Mouse (Mus musculus) frontal cortex, adult (tissue): Measurements from ENCODE around the gene Drg2.

Experiments
- ATAC-seq: cut with Nextera tagmentation; 2 replicates; pipeline ENCODE4 v1.9.2; 2017; ENCODE audit warnings: mild to moderate bottlenecking, moderate library complexity, mixed read lengths; ENCODE audit not compliant: low TSS enrichment

Drg2 gene

DNA sequence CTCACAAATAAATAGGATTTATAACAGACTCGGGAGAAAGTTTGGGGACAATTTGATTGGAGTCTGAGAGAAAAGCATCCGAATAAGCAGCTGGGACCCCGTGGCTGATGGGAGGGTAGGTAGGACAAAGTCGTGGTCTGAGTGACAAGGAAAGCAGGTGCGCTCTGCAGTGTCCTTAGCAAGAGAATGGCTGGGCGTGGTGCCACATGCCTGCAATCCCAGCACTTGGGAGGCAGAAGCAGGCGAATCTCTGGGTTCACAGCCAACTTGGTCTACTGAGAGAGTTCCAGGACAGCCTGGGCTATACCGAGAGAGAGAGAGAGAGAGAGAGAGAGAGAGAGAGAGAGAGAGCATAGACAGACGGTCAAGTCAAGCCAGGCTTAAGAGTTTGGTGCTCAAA lies 16.4 kb downstream of the Drg2 start:
- no peak for ATAC-seq

DNA sequence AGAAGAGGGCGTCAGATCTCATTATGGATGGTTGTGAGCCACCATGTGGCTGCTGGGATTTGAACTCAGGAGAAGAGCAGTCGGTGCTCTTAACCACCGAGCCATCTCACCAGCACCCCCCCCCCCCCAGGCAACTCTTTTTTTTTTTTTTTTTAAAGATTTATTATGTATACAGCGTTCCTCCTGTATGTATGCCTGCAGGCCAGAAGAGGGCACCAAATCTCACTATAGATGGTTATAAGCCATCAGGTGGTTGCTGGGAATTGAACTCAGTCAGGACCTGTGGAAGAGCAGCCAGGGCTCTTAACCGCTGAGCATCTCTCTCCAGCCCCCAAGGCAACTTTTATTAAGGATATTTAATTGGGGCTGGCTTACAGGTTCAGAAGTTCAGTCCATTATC lies 20.1 kb downstream of the Drg2 start:
- no peak for ATAC-seq

DNA sequence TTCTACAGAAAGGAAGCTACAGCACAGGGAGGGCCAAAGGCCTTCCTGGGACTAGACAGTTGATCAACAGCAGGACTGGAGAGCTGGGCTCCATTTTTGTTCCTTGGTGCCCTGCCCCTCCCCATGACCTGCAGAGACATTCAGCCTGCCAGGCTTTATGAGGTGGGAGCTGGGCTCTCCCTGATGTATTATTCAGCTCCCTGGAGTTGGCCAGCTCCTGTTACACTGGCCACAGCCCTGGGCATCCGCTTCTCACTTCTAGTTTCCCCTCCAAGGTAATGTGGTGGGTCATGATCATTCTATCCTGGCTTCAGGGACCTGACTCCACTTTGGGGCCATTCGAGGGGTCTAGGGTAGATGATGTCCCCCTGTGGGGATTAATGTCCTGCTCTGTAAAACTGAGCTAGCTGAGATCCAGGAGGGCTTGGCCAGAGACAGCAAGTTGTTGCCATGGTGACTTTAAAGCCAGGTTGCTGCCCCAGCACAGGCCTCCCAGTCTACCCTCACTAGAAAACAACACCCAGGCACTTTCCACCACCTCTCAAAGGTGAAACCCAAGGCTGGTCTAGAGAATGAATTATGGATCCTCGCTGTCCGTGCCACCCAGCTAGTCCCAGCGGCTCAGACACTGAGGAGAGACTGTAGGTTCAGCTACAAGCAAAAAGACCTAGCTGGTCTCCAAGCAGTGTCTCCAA lies 21.4 kb downstream of the Drg2 start:
- ATAC-seq = no peak

DNA sequence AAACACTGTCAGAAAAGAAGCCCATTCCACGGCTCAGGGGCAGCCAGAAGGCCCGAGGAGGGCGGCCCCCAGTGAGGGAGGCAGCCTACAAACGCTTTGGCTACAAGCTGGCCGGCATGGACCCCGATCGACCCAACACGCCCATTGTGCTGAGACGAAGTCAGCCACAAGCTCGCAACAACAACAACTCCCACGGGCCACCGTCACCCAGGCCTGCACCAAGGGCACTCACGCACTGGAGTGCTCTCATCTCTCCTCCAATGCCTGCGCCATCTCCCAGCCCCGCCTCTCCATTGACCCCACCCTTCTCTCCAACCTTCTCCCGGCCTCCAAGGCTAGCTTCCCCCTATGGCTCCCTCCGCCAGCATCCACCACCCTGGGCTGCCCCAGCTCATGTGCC lies 23.7 kb downstream of the Drg2 start:
- ATAC-seq = no peak

DNA sequence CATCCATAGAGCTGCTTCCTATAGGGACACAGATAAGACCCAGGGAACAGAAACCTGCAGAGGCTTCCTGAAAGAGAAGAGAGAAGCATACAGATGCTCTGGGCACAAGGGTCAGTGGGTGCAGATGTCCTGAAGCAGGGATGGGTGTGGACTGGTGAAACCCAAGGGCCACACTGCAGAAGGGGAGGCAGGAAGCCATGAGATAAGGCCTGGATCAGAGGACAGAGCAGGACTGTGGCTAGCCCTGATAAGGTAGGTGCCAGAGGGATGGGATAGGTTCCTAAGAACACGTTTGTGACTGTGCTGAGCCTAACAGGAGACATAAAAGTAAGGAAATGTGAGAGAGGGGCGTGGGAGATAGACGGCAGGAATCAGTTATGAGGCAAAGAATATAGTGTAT lies 31.9 kb downstream of the Drg2 start:
- ATAC-seq = no peak

DNA sequence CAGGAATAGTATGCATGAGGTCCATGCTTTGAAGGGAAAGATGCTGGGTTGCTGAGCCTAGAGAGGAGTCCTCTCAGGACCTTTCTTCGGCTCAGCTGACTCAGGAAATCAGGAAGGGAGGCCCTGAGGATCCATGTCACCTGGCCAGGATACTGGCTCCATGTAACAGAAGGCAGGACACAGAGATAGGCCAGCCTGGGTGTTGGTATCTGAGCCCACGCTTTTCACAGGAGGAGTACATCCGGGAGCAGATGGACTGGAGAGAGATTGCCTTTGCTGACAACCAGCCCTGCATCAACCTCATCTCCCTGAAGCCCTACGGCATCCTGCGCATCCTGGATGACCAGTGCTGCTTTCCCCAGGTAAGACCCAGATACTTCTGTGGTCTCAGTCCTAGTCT lies 38.3 kb downstream of the Drg2 start:
- ATAC-seq = no peak

DNA sequence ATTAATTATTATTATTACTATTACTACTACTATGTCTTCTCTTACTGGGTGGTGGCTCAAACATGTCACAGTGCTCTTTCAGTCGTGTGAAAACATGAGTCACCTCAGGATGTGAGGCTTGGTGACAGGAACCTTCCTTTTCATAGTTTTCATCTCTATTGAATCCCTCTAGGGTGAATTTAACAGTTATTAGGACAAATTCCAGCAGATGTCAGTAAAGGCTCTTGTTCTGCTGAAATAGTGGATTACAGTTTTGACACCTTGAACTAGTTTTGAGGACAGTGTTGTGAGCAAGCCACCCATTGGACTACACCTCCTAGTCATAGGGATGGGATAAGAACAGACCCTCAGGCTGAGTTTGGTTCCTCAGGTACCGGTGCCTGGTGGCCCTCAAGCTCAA lies 41.3 kb downstream of the Drg2 start:
- ATAC-seq = no peak

DNA sequence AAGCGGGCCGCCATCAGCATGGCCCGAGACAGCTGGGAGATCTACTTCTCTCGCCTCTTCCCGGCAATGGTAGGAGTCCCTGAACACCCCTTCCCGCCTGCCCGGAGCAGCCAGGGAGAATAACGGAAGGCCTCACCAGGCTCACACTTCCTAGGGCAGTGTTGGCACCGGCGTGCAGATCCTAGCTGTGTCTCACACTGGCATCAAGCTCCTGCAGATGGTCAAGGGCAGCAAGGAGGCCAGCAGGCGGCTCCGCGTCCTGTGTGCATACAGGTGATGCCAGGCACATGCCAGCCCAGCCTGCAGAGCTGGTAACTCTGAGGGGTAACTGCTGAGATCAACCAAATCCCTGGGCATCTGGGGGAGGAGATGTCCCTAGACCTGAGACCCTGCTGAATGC lies 52.9 kb downstream of the Drg2 start:
- no peak for ATAC-seq

DNA sequence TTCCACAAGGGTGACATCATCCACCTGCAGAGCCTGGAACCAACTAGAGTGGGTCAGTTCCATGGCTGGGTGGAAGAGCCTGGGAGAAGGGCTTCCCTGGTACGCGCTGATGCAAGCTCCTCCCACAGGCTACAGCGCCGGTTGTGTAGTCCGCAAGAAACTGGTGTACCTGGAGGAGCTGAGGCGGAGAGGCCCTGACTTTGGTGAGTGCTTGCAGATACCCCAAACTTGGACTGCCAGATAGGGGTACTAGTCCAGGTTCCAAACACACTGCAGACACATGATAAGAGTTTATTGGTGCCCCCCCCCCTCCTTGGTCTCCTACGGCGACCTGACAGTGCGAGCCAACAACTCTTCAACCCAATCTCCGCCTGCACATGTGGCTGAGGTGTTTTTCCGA lies 54.6 kb downstream of the Drg2 start:
- no peak for ATAC-seq

DNA sequence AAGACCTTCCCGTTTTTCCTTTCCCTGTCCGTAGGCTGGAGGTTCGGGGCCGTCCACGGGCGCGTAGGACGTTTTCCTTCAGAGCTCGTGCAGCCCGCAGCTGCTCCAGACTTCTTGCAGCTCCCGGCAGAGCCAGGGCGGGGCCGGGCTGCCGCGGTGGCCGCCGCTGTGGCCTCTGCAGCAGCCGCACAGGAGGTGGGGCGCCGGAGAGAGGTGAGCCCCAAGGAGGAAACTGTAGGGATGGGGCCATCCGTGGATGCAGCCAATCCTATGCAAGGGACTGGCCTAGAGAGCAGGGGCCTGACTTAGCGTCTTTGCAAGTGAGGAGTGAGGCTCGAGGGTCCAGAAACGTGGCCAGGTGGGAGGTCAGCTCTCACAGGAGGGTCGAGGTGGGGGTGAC lies 55.1 kb downstream of the Drg2 start:
- no peak; the same call in 1 of the 2 replicates for ATAC-seq

DNA sequence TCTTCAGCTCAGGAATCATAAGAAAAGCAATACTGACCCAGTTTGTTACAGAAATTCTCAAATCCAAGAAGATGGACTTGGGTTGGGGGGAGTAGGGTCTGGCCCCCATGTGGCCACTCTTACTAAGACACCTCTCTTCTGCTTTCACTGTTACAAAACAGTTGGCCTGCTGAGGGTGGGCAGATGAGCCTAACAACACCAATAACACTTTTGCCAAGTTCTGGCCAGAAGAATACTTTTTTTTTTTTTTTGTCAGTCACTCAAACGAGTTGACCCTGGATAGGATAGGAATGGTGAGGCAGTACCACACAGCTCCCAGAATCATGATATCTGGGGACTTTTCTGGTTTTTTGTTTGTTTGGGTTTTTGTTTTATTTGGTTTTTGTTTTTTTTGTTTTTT lies 57.5 kb downstream of the Drg2 start:
- ATAC-seq = no peak

DNA sequence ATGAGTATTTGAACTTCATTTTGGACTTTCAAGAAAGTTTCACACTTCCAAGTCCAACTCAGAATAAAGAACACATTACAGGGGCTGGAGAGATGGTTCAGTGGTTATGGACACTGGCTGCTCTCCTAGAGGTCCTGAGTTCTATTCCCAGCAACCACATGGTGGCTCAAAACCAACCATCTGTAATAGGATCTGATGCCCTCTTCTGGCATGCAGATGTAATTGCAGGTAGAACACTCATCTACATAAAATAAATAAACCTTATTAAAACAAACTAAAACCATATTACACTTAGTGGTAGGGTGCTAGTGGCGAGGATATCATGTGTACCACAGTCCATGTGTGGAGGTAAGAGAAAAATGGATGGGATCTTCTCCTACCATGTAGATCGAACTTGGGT lies 58.1 kb downstream of the Drg2 start:
- no peak for ATAC-seq

DNA sequence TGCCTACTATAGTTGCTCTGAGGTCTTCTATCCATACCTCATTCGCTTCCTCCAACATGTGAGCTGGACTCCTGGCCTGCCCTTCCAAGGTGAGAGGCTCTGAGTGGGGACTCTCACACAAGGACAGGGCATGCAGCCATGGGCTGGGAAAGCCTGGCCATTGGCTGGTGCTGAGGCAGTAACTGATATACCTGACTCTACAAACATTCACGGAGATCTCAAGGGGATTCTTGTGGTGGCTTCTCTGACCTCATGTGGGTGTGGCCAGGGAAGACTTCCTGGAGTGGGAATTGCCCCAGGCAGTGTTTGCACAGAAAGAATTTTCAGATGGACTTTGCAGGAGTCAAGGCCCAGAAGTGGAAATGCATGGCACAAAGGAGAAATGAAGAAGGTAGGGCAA lies 60.5 kb downstream of the Drg2 start:
- no peak for ATAC-seq

DNA sequence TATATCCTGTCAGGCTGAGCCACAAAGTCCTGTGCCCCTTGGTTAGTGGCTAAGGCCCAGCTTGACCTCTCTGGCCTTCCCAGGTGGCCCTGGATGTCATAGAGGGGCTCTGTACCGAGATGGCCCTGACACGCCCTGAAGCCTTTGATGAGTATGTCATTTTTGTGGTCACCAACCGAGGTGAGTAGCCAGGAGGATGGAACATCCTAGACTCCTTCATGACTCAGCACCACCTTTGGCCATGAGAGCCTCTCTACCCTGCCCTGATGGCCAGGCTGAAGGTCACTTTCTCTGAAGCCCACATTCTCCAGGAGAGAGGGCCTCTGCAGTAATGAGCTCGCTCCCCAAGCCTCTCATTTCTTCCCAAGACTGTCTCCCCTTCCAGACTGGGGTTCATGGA lies 63.9 kb downstream of the Drg2 start:
- ATAC-seq = no peak
